Mouse (Mus musculus) T-helper 1 cell (primary cell): Measurements from ENCODE around the gene Mmp23.

Experiments
- in situ Hi-C: fragments of 300-600 bp; cut with MboI, MseI; formaldehyde crosslinking; loops from one replicate; pipeline ENCODE4 v1.15.1; 2025; ENCODE audit warnings: high pct_unique_total_duplicates

Gene Mmp23

DNA sequence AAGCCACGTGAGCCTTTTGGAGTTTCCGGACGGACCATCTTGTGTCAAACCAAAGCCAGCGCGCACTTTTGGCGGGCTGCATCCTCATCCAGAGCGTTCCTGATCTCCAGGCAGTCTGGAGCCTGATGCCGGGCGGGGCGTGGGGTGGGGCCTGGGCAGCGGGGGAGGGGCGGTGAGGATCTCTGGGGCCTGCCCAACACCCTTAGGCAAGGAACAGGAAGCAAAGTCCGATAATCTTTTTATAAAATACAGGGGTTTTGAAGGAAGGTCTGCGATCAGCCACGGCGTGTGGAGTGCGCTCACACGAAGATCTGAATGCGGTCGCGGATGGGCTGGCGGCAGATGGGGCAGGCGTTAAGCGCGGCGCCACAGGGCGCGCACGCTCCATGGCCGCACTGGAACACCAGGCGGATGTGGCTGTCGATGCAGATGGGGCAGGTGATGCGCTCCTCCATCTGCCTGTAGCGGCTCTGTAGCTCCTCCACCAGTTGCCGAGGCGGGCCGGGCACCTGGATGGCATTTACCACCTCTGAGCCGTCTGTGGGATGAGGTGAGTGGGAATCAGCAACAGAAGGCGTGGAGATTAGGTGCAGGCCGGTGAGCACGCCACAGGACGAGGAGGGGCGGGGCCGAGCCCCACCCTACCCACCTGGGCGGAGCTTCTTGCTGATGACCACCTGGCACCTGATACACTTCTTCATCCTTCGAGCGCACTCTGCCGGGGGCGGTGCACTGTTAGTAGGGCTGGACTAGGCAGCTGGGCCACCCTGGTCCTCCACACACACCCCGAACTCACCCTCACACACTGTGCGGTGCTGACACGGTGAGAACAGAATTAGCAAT lies 1.5 kb upstream of the Mmp23 start:
- in situ Hi-C loops: no loop called here

DNA sequence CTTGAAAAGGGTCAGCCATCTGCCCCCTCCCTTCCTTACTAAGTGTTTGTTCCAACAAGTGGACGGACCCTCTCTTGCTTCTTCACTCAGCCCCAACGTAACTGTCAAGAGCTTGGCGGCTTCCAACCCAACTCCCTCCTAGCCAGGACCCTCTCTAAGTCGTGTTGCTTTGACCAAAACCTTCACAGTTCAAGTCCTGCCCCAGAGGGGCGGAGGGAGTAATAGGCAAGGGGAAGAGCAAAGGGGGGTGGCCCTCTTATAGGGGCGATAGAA lies 935 bp upstream of the Mmp23 start:
- in situ Hi-C loops: no loop called here

DNA sequence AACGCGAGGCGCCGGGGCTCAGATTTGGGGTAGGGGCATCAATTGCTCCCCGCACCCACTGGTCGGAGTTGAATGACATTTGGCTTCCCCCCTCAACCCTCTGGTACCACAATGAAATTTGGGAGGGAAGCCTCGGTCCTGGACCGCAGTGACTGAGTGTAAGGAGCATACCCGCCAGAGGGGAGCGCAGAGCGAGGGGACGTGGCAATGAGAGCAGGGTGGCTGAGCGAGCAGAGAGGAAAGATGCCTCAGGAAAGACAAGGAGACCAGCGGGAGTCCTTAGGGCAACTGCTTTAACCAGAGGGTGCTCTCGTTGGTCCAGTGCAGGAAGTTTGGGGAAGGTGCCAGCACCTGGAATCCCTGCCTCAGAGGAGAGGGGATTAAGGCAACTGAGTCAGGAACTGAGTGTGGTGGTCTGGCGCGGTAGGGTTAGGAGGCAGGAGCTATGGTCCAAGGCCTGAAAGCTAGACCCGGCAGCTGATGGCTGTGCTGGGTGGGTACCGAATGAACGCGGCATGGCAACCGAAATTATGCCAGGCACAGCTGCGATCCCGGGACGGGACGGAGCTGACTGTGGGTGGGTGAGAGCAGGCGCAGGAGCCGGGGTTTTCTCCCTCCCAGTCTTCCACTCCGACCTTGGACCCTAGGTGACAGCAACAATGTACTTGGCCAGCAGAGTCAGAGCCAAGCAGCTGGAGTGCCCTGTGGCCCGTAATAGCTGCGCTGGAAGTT lies 433 bp upstream of the Mmp23 start:
- in situ Hi-C loops: no loop called here

DNA sequence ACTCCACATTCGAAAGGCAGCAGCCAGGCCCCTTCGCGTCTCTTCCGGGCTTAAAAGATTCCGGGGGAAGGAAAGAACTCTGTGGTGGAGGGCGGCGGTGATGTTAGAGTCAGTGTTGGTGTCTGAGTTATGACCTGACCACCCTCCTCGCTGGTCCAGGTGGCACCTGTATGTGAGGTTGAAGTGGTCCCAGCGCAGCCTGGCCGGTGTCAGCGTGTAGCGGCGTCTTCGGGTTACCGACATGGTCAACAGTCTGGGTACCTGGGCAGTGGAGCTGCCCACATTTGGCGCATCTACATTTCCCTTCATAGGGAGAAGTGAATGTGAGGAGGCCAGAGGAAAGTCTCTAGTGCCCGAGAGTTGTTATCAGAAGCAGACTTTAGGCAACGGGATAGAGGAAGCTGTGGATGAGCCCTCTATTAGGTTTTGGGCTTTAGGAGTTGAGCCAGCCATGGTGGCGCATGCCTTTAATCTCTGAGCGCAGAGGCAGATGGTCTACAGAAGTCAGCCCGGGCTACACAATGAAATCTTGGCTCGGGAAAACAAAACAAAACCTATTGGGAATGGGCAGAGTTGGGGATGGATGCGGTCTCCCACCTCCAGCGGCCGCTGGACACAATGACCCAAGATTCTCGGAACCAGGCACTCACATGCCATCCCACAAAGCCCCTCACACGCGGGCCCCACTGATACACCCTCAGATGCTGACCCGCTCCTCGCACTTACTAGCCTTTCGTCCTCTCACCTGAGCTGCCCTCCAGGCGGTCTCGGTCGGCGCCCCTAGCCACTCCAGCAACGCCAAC lies 700 bp downstream of the Mmp23 start:
- in situ Hi-C loops: no loop called here

DNA sequence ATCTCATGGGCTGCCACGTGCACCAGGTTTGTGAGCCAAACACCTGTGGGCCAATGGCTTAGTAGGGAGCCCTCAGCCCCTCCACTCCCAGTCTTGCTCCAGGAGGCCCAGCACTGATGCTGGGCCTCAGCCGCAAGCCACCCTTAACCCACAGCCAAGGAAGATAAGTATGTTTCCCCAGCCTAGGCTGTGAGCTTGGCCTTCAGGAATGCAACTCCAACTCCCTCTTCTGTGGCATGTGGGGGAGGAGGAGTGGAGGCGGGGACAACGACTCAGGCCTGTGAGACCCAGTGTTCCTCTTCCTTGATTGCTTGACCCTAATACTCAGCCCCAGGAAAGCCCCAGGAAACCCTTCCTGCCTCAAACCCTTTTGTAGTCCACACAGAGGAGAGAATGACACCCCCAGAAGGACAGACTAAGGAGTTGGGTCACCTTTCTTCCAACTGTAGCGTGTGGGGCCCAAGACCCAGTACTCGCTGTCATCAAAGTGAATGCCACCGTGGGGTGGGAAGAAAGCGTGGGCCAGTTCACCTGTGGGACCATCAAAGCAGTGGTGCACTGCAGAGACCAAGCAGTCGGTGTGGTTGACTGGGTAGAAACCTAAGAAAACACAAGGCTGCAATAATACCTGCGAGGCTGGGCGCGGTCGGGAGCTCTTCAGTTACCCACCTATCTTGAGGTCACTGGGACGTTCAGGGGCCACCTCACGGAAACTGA lies 1.5 kb downstream of the Mmp23 start:
- in situ Hi-C loops: no loop called here

DNA sequence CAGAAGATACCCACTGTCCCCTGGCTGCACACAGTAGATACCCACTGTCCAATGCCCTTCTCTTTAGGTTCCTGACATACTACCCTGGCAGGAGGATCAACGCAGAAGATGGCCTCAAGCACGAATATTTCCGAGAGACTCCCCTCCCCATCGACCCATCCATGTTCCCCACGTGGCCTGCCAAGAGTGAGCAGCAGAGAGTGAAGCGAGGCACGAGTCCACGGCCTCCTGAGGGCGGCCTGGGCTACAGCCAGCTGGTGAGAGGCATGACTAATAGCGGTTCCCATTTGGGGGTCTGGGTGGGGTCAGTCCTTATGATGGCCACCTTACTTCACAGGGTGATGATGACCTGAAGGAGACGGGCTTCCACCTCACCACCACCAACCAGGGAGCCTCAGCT lies 3.8 kb downstream of the Mmp23 start:
- in situ Hi-C loops: loop anchor here (10.0 kb wide), 1 partner anchor 45 kb away; the partner anchor contains the start of gene Fndc10

DNA sequence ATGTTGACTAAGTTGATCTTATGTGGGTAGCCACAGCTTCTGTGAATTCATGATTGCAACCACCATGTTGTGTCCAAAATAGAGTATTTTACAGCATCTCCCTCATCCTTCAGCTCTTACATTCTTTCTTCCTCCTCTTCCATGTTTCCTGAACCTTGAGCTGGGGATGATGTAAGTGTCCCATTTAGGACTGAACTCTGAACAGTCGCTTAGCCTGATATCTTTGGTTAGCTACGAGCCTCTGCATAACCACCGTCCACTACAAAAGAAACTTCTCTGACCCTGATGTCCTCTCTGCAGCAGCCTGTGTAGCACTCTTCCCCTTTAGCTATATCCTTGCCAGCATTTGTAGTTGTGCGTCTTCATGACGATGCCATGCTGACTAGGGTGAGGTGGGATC lies 7.5 kb downstream of the Mmp23 start:
- in situ Hi-C loops: loop anchor here (10.0 kb wide), 1 partner anchor 49 kb away; the partner anchor contains the start of gene Fndc10

DNA sequence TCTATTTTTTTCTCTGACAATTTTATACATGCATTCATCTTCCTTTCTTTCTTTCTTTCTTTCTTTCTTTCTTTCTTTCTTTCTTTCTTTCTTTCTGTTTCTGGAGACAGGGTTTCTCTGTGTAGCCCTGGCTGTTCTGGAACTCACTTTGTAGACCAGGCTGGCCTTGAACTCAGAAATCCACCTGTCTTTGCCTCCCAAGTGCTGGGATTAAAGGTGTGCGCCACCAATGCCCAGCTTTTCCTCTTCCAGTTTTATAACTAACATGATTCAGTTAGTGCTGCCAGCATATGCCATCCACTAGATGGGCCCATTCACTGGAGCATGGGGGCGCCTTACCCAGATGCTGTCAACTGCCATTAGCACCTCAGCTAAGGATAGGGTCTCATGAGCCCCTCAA lies 7.9 kb downstream of the Mmp23 start, which contains the start of gene Gm10563:
Gene Gm10563, minus strand, starts transcription at position 101 of the 400 bp plus-strand sequence.
- in situ Hi-C loops: loop anchor here (10.0 kb wide), 1 partner anchor 49 kb away; the partner anchor contains the start of gene Fndc10

DNA sequence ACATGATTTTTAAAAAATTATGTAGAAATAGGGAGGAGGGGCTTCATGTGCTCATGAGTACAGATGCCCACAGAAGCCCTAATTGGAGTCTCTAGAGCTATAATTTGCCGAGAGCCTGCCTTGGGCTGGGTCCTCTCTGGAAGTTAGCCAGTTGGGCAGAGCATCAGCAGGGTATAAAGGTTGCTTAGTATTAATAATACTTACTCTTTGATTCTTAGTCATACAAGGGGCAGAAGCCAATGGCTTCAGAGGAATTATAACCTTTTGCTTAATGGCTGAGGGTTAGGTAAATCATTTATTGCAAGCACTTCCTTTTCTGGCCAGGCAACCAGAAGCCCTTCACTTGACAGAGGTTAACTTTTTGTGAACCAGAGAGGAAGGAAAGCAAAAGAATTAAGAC lies 9.7 kb downstream of the Mmp23 start:
- in situ Hi-C loops: loop anchor here (10.0 kb wide), 1 partner anchor 51 kb away; the partner anchor contains the start of gene Fndc10

DNA sequence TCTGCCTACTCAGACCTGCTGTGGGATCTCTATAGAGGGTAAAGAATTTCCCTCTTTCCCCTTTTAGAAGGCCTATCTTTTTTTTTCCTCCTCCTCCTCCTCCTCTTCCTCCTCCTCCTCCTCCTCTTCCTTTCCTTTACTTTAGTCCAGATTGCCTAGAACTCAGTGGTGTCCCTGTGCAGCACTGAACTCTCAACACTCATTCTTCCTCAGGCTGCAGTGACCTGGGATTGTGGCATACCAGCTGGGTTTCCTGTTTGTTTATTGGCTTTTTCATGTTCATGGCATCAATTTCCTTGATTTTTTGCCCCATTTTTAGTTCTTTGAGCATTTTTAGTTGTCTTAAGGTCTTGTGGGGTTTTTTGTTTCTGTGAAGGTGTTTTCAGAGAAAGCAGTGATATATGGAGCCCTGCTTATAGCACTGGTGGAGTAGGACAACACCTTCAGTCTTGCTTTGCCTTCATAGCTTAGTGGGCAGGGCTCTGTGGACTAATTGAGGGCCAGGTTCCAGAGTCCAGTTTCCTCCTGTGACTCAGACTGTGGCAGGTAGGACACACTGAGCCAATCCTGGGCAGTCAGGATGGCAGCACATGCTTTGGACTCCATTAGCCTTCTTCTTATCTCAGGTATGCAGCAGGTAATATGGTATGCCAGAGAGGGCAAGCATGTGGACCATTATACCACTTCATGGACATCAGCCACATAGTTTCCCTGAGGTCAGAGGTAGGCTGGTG lies 17.3 kb downstream of the Mmp23 start:
- in situ Hi-C loops: no loop called here

GRCm38 (mm10) chr4:155630267-155630666 lies 22.9 kb downstream of the Mmp23 start:
- in situ Hi-C loops: no loop called here

- in situ Hi-C loops: no loop called here
Measured at GRCm38 (mm10) chr4:155624338-155625291, 28.6 kb downstream of the Mmp23 start, which contains the start of gene Cdk11b. TSS of gene Cdk11b (plus strand) at chr4:155624854.

DNA sequence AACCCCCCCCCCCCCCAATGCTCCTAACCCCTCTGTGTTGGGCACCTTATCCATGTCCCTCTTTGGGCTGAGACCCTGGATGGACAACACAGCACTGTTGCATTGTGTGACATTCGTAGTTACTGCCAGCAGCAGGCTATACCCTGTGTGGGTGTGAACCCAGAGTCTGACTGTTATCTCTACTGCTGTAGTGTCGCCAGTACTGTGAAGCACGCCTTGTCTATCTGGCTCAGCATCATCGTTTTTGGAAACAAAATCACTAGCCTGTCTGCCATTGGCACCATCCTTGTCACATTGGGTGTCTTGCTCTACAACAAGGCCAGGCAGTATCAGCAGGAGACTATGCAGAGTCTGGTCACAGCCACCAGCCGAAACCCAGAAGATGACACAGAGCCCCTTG lies 34.9 kb downstream of the Mmp23 start:
- in situ Hi-C loops: no loop called here

- in situ Hi-C loops: no loop called here
Measured at GRCm38 (mm10) chr4:155613264-155613663, 39.9 kb downstream of the Mmp23 start.

- in situ Hi-C loops: no loop called here
Measured at GRCm38 (mm10) chr4:155611860-155612259, 41.3 kb downstream of the Mmp23 start.

DNA sequence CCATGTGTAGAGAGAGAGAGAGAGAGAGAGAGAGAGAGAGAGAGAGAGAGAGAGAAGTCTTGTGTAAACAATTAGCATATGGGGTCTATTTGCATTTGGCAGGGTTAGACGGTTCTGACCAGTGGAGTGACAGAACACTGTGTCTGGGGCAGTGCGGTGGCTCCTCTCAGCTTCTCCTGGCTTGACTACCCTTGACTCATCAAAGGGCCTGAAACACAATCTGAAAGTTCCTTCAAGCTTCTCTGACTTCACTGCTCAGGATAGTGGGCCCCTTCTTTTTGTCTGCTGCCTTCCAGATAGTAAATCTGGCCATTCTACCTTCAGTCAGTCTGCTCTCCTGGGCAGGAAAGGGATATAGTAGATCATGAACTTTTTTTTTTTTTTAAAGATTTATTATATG lies 46.4 kb downstream of the Mmp23 start:
- in situ Hi-C loops: loop anchor here (10.0 kb wide), 1 partner anchor 1452 kb away; no protein-coding TSS in a partner anchor

DNA sequence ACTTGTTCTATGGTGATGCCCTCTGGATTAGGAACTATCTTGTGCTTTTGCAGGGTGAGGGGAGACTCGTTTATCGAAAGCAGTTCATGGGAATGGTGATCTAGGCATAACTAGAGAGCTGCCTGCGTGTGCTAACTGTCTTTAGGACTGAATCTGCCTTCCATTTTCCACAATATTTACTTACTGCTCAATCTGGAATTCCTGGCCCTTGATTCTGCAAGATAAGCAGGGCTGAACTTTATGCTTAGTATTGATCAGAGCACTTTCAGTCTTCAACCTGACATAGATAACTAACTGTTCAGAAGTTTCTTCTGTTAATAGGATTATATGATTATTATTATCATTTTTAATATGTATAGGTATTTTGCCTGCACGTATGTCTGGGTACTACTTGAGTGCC lies 48.1 kb downstream of the Mmp23 start:
- in situ Hi-C loops: loop anchor here (10.0 kb wide), 1 partner anchor 1450 kb away; no protein-coding TSS in a partner anchor

GRCm38 (mm10) chr4:155603801-155604200 lies 49.4 kb downstream of the Mmp23 start:
- in situ Hi-C loops: loop anchor here (10.0 kb wide), 1 partner anchor 1449 kb away; no protein-coding TSS in a partner anchor

DNA sequence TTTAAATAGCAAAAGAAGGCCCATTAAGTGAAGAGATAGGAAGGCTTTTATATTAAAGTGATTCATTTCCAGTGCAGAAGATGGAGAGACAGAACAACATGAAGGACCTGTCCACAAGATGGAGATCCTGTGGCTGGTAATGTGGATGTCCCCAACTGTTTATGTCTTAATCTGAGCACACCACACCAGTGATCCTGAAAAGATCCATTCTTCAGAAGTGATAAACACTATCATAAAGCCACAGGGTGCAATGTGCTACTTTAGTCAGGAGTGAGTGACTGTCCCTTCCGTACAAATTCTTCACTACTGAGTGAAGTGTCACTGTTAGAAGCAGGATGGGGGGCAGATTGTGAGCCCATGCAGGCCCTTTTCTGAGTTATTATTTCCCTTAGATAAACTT lies 50.4 kb downstream of the Mmp23 start:
- in situ Hi-C loops: loop anchor here (10.0 kb wide), 1 partner anchor 1448 kb away; no protein-coding TSS in a partner anchor
